Mouse (Mus musculus): ENCODE data around the gene Grifin.

Grifin gene

GRCm38 (mm10) chr5:140542811-140543575, 21.9 kb downstream of the Grifin start:
- peak; percentile 32 to 58 for DNase-seq

- peak; percentile 71 to 87 for DNase-seq
Observed at GRCm38 (mm10) chr5:140540106-140540505, 24.8 kb downstream of the Grifin start.

- DNase-seq: no peak
Observed at GRCm38 (mm10) chr5:140538111-140538683, 26.7 kb downstream of the Grifin start.

- DNase-seq: no peak
Observed at GRCm38 (mm10) chr5:140526754-140527153, 38.1 kb downstream of the Grifin start.

GRCm38 (mm10) chr5:140521196-140521595, 43.7 kb downstream of the Grifin start:
- DNase-seq: no peak

GRCm38 (mm10) chr5:140517921-140518230, 47.0 kb downstream of the Grifin start:
- no peak for DNase-seq

GRCm38 (mm10) chr5:140517159-140517920, 47.5 kb downstream of the Grifin start:
- no peak for DNase-seq

GRCm38 (mm10) chr5:140514799-140515486, 49.9 kb downstream of the Grifin start:
- no peak for DNase-seq

GRCm38 (mm10) chr5:140513921-140514320, 51.0 kb downstream of the Grifin start:
- peak in 1 of 2 experiments; percentile 51 for DNase-seq
